Mouse (Mus musculus) inflammation-experienced regulatory T-cells, adult 16 weeks (primary cell): ENCODE data around the gene Pirb. TPM values are rescaled to one million over a fixed set of nuclear protein-coding genes. Genes with fewer than 3 reads are reported as not detected.

ENCODE experiments used
- polyA plus RNA-seq: library from polyadenylated mRNA; unstranded; fragments of 100-300 nt; shearing (Covaris generic); gene quantifications from one replicate; pipeline ENCODE4 v1.2.1, GENCODE M21; 2017

Gene Pirb
- polyA plus RNA-seq, result 1.7 TPM

DNA sequence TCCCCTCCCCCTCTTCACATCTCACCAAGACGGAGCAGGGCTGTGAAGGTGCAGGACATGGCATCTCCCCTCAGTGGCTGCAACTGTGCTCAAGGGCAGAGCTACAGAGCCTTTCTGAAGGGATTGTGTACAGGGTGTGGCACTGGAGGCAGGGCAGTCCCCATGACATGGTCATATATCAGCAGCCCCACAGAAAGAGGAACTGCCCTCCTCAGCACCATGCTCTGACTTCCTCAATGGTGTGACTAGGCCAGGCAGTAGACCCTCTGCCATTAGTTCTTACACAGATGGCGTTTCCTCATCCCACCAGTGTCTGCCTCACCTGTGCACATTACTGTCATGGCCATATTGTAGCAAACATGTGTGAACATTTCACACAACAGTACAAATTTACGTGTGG, at the start of gene Pirb:
Pirb (minus strand) TSS at position 124 of the 400 bp plus-strand sequence.

GRCm38 (mm10) chr7:3703879-3704441, 16.2 kb downstream of the Pirb start, which contains the start of gene Rps9:
TSS of gene Rps9 (plus strand) at chr7:3703993.

GRCm38 (mm10) chr7:3692987-3693808, 27.0 kb downstream of the Pirb start, which contains the start of gene Mboat7:
TSS of gene Mboat7 (minus strand) at chr7:3693523.

DNA sequence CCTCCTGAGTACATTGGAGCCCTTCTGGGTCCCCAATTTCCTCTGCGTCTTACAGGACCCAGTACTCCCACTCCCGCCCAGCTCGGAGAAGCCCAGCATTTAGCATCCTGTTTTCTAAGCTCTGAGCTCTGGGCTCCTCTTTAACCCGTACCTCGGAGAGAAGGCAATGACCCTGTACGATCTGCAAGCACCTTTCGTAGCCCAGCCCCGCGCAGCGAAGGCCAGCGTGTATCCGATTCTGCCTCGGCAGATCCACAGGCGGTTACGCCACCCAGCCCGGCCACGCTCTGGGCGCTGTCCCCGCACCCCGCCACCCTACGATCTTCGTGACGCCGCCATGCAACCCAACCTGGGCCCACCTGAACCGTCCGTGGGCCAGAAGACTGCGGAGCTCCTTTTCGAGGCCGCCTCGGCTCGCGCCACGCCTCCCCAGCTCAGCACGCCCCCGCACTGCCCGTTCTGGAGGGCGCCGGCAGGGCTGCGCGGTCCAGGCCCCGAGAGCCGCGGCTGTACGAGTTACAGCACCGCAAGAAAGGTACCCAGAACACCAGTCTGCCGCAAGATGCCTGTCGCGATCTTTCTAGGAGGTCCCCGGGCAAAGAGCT, 27.7 kb downstream of the Pirb start, which contains the start of gene Tsen34:
Tsen34 (plus strand) TSS at position 482 of the 605 bp plus-strand sequence.

DNA sequence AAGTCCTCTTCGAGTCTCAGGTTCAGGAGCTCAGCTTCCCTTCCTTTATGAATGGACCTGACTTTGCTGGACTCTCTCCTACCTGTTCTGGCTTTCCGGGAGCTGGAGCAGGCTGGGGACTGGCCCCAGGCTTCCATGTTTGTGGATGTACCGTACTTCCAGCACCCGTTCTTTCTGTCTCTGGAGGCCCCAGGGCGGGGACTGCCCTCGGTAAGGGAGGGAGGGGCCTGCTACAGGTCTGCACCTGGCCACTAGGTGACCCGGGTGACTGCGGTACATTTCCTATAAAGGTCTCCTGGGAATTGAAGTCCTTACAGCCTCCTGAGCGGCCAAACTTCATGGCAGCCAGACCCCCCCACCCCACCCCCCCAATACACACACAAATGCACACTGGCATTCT, 42.8 kb downstream of the Pirb start, which contains the start of gene Tmc4:
Tmc4 (minus strand) TSS at position 212 of the 400 bp plus-strand sequence.

GRCm38 (mm10) chr7:3665215-3666114, 54.7 kb downstream of the Pirb start, which contains the start of gene Leng1:
TSS of gene Leng1 (minus strand) at chr7:3665840.

Other genes with a start within 250 kb of the Pirb start
- gene Tarm1, start 217.8 kb downstream of the Pirb start, polyA plus RNA-seq, result not detected
- not detected for gene Oscar, start 104.2 kb downstream of the Pirb start, polyA plus RNA-seq
- gene Ndufa3, start 103.0 kb downstream of the Pirb start, polyA plus RNA-seq, result 501 TPM
- 51.7 TPM for gene Tfpt, start 90.5 kb downstream of the Pirb start, polyA plus RNA-seq
- gene Prpf31, start 90.4 kb downstream of the Pirb start, polyA plus RNA-seq, result 96.5 TPM
- 110 TPM for gene Cnot3, start 75.1 kb downstream of the Pirb start, polyA plus RNA-seq
- gene Leng1, start 54.6 kb downstream of the Pirb start, polyA plus RNA-seq, result 29.2 TPM
- gene Tmc4, start 42.8 kb downstream of the Pirb start, polyA plus RNA-seq, result 4.6 TPM
- 20.6 TPM for gene Tsen34, start 27.5 kb downstream of the Pirb start, polyA plus RNA-seq
- gene Mboat7, start 26.9 kb downstream of the Pirb start, polyA plus RNA-seq, result 79.1 TPM
- 1,712 TPM for gene Rps9, start 16.4 kb downstream of the Pirb start, polyA plus RNA-seq
- gene Gm15448, start 105.3 kb upstream of the Pirb start, polyA plus RNA-seq, result not detected
- gene Pira2, start 124.7 kb upstream of the Pirb start, polyA plus RNA-seq, result 0.62 TPM
- 1.5 TPM for gene Gm14548, start 177.7 kb upstream of the Pirb start, polyA plus RNA-seq
- gene Lilra6, start 195.1 kb upstream of the Pirb start, polyA plus RNA-seq, result 0.20 TPM